ENCODE assay signal across 10 mouse cellular contexts in the genomic region with DNA sequence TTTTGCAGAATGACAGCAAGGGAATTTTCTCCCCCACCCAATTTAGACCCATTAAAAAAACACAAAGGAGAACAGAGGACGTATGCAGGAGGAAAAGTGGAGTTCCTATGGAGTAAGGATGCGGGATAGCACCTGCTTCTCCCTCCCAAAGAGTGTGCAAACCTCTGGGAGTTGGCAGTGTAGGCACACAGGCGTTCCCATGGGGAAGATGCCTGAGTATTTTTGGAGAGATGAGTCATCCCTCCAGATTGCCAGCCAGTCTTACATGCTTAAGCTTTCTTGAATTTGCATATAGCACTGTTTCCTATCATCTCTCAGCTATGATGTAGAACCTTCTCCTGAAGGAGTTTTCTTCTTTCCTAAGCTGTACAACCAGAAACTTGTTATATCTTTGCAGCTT.
A peak's percentile ranks its signal among the peaks of the same experiment; 100 is the strongest.
DNase-seq lines count a peak whose midpoint lies in the region; ATAC-seq and TF ChIP-seq lines count a peak whose summit lies in the region.
"Had no signal": no experiment of that assay in that cellular context is flagged by ENCODE, and none has a peak within 500 bp of the region (broad histone marks: within the 10 kb centered on the region; RNA-seq: fewer than 3 reads in every experiment).

No protein-coding gene starts in this region.

- no peak for TF ChIP-seq POLR2A in thymus, adult 2 months (IDR thresholded peaks at IDR 0.05; ENCODE audit: control insufficient read depth, extremely low read depth, insufficient read depth, low read length, poor library complexity)

- H3K27me3 ChIP-seq in thymus, adult 2 months (ENCODE audit: control insufficient read depth, insufficient read depth, low read length), result no peaks in the 10 kb centered on the region
- H3K27me3 ChIP-seq: liver, embryonic 13.5 days had no signal

- WGBS in thymus, adult 2 months, result 72% methylated on average over 3 of the region's 3 CpGs

- peak; percentile 66 for DNase-seq in layer of hippocampus, adult 11-12 months (ENCODE audit: low spot score)
- DNase-seq in layer of hippocampus, postnatal 25 days (ENCODE audit: extremely low spot score in 1 of 2, low spot score in 1 of 2), result no peak
- peak; percentile 45 to 61 for DNase-seq in frontal cortex, postnatal 10 days (ENCODE audit: low spot score in 2 of 2)
- peak; percentile 66 to 69 for DNase-seq in layer of hippocampus, adult 8-10 months (ENCODE audit: low spot score in 2 of 2)
- peak; percentile 71 for DNase-seq in right cerebral cortex, postnatal 25 days
- no peak for DNase-seq in thymus, adult 2 months
- DNase-seq in cerebellum, postnatal 14 days, result no peak
- DNase-seq: kidney, adult 8-10 months; liver, embryonic 13.5 days had no signal

- no peak for ATAC-seq in inflammation-experienced regulatory T-cells, adult 6 months

- no peak overlapping the region for H3K4me3 ChIP-seq in thymus, adult 2 months (ENCODE audit: control insufficient read depth, insufficient read depth, low read length)
- H3K4me3 ChIP-seq: liver, embryonic 13.5 days had no signal

- H3K36me3 ChIP-seq in thymus, adult 2 months (ENCODE audit: control insufficient read depth, insufficient read depth, low read length), result no peaks in the 10 kb centered on the region
- H3K36me3 ChIP-seq: liver, embryonic 13.5 days had no signal

- no peaks in the 10 kb centered on the region for H3K4me1 ChIP-seq in thymus, adult 2 months (replicated peaks; ENCODE audit: control insufficient read depth, insufficient read depth, low read length)
- H3K4me1 ChIP-seq: liver, embryonic 13.5 days had no signal

- H3K27ac ChIP-seq in thymus, adult 2 months (ENCODE audit: control insufficient read depth, insufficient read depth, low read length), result no peak overlapping the region
- H3K27ac ChIP-seq: liver, embryonic 13.5 days had no signal

- no peak for TF ChIP-seq CTCF in thymus, adult 2 months (IDR thresholded peaks at IDR 0.05; ENCODE audit: borderline replicate concordance, control insufficient read depth, extremely low read depth, insufficient read depth, low read length, poor library complexity)

Comparison
In these comparisons a context has a peak if more than half of its experiments do, and no peak if none do; other contexts are left out.
1. DNase-seq: peak in layer of hippocampus, adult 11-12 months (single experiment), frontal cortex, postnatal 10 days (2 of 2), layer of hippocampus, adult 8-10 months (2 of 2) and right cerebral cortex, postnatal 25 days (single experiment); none in layer of hippocampus, postnatal 25 days (0 of 2), thymus, adult 2 months (single experiment) and cerebellum, postnatal 14 days (0 of 2).